Mouse (Mus musculus) neural tube, embryonic 14.5 days (tissue): Measurements from ENCODE around the gene Zbtb18. TPM values are rescaled to one million over a fixed set of nuclear protein-coding genes. Genes with fewer than 3 reads are reported as not detected.

Experiments
- ATAC-seq: fragments of 200-750 bp; cut with Nextera tagmentation; 2 replicates; pipeline ENCODE4 v1.8.0; 2017; ENCODE audit warnings: low read depth, mild to moderate bottlenecking, moderate TSS enrichment, moderate library complexity
- H3K27ac ChIP-seq: fragments of 300-500 bp; sonication (generic); 2 replicates; pipeline ENCODE4 v1.5.1; 2014; ENCODE audit warnings: low read depth, mild to moderate bottlenecking, control low read depth, low read length, moderate library complexity, mixed read lengths
- H3K27me3 ChIP-seq: fragments of 300-500 bp; sonication (generic); 2 replicates; pipeline ENCODE4 v1.6.1; 2014; ENCODE audit warnings: low read length; ENCODE audit not compliant: control insufficient read depth, insufficient read depth
- H3K36me3 ChIP-seq: fragments of 300-500 bp; sonication (generic); 2 replicates; pipeline ENCODE4 v1.6.1; 2014; ENCODE audit warnings: low read length, mixed read lengths; ENCODE audit not compliant: control insufficient read depth, insufficient read depth
- H3K4me1 ChIP-seq: fragments of 300-500 bp; sonication (generic); 2 replicates; pipeline ENCODE4 v1.6.1; 2014; ENCODE audit warnings: low read length; ENCODE audit not compliant: control insufficient read depth, insufficient read depth
- H3K4me2 ChIP-seq: fragments of 300-500 bp; sonication (generic); 2 replicates; pipeline ENCODE4 v1.6.1; 2014; ENCODE audit warnings: mild to moderate bottlenecking, low read depth, low read length, control low read depth
- H3K4me3 ChIP-seq: fragments of 300-500 bp; sonication (generic); 2 replicates; pipeline ENCODE4 v1.5.1; 2014; ENCODE audit warnings: low read depth, low read length, control low read depth, mixed read lengths
- H3K9ac ChIP-seq: fragments of 300-500 bp; sonication (generic); replicated peaks from 2 replicates; pipeline ENCODE4 v1.6.1; 2014; ENCODE audit warnings: low read depth, mild to moderate bottlenecking, control low read depth, low read length, mixed read lengths
- H3K9me3 ChIP-seq: fragments of 300-500 bp; sonication (generic); 2 replicates; pipeline ENCODE4 v1.6.1; 2016; ENCODE audit warnings: low read length; ENCODE audit not compliant: control insufficient read depth
- WGBS: fragments of 180-500 bp; shearing (Covaris S2); extraction: QIAGEN DNeasy Blood & Tissue Kit; methylation state at CpG from one replicate; pipeline ENCODE4 v1.1.7; 2014; 5-methylcytosine and 5-hydroxymethylcytosine counted together
- polyA plus RNA-seq: library from polyadenylated mRNA; unstranded; fragments of >200 nt; fragmentation: Nextera tagmentation; extraction: Ambion mirVana; gene quantifications from 2 replicates; pipeline ENCODE4 v1.2.1, GENCODE M21; 2014

Gene Zbtb18
- polyA plus RNA-seq, 1 experiment from 2014 or later = 6.7 TPM

DNA sequence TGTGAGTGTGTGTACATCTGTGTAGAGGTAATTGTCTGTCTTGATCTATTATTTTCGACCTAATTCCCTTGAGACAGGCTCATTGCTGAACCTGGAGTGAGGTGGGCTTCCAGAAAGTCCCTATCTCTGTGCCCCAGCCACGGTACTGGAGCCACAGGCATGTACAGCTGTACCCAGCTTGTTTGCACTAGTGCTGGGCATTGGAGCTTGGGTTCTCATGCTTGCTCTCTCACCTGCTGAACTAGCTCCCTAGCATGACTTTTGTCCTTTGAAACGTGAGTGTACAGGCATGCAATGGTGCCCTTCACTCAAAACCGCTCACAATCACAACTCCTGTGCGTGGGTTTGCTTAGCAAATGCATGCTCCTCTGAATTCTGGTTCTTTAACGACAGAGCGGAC, 42.1 kb downstream of the Zbtb18 start:
- 67% methylated on average over 7 of the region's 7 CpGs for WGBS
- H3K9ac ChIP-seq = no peak overlapping the region
- H3K9me3 ChIP-seq = no peaks in the 10 kb centered on the region
- H3K27me3 ChIP-seq = no peaks in the 10 kb centered on the region
- no peaks in the 10 kb centered on the region for H3K4me1 ChIP-seq
- H3K36me3 ChIP-seq = no peaks in the 10 kb centered on the region
- H3K4me3 ChIP-seq = no peak overlapping the region
- no peak for ATAC-seq
- H3K4me2 ChIP-seq = no peak overlapping the region
- H3K27ac ChIP-seq = no peak overlapping the region

DNA sequence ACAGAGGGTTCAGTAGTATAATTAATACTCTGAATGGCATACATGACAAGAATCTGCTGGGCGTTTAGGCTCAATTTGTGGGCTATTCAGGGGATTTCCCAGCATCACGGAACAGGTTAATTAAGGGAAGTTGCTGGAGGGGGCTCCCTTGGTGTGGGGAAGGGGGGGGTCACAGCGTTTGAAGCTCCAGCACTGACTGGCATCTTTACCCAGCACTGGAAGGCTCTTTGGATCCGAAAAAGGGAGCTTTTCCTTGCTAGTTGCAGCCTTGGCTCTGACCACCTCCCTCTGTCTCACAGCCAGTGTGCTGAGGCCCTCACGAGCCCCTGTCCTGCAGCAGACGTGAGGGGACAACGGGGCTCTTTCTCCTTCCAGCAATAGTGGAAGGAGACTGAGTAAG, 42.5 kb downstream of the Zbtb18 start:
- Histone ChIP-seq H3K9me3 (no peaks in the 10 kb centered on the region), H3K9ac (no peak overlapping the region), H3K4me1 (no peaks in the 10 kb centered on the region), H3K27ac (no peak overlapping the region), H3K36me3 (no peaks in the 10 kb centered on the region), H3K4me3 (no peak overlapping the region), H3K27me3 (no peaks in the 10 kb centered on the region), H3K4me2 (no peak overlapping the region)
- no peak for ATAC-seq
- WGBS = 40% methylated on average over 7 of the region's 7 CpGs

DNA sequence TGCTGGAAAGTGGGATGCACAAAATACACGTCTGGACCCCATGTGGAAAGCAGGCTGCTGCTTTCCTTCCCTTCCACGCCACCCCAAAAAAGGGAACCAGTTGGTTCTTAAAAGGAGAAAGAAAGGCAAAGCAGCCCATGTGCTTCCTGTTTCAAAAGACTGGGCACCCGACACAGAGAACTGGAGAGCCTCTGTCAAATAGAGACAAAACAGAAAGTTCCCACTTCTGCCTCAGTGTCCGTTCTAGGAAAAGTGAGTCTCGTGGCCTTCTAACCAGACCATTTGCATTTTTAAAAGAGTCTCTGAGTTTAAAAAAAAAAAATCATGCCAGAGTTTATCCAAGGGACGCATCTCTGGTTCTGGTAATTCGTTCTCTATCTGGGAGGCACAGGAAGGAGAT, 47.7 kb downstream of the Zbtb18 start:
- Histone ChIP-seq H3K9me3 (no peaks in the 10 kb centered on the region), H3K9ac (no peak overlapping the region), H3K27me3 (no peaks in the 10 kb centered on the region), H3K4me1 (no peaks in the 10 kb centered on the region), H3K4me3 (no peak overlapping the region), H3K4me2 (no peak overlapping the region), H3K27ac (no peak overlapping the region), H3K36me3 (no peaks in the 10 kb centered on the region)
- 80% methylated on average over 7 of the region's 7 CpGs for WGBS
- no peak for ATAC-seq

DNA sequence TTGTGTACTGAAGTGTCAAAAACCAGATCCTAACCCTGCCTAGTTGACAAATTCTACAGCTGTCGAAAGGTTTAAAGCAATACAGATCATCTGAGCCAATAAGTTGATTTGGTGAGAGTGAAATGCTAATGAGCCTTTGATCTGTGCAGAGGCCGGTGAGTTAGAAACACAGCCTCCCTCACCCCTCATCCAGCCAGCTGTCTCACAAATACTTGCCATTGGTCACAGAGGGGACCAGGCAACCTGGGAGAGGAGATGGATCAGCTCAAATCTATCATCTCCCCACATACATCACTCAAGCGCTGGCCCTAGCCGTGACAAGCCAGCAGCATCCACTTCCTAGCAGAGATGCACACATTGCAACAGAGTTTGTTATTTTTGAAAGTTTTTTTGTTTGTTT, 48.7 kb downstream of the Zbtb18 start:
- no peaks in the 10 kb centered on the region for H3K27me3 ChIP-seq
- H3K9ac ChIP-seq = no peak overlapping the region
- ATAC-seq = no peak
- no peaks in the 10 kb centered on the region for H3K4me1 ChIP-seq
- 24% methylated on average over 4 of the region's 4 CpGs for WGBS
- H3K36me3 ChIP-seq = no peaks in the 10 kb centered on the region
- H3K4me3 ChIP-seq = no peak overlapping the region
- H3K4me2 ChIP-seq = no peak overlapping the region
- no peaks in the 10 kb centered on the region for H3K9me3 ChIP-seq
- H3K27ac ChIP-seq = no peak overlapping the region

DNA sequence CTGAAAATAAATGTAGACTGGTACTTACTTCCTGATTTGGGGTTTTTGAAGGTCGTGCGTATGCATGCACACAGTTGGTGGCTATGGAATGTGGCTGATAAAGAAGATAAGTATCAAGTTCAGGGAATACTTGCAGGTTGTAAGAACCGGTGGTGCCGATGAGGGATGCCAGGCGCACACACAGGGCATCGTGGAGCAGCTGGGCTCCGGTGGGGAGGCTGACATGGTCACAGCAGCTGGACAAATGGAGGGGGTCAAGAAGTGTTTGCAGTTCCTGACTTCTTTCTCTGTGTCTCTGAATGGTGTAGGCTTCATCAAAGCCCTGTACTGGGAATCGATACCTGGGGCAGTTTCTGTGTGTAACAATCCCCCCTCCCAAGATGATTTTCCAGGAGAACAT, 49.1 kb downstream of the Zbtb18 start:
- no peak overlapping the region for H3K4me2 ChIP-seq
- WGBS = 68% methylated on average over 8 of the region's 8 CpGs
- H3K27ac ChIP-seq = no peak overlapping the region
- H3K36me3 ChIP-seq = no peaks in the 10 kb centered on the region
- no peak for ATAC-seq
- H3K27me3 ChIP-seq = no peaks in the 10 kb centered on the region
- no peak overlapping the region for H3K9ac ChIP-seq
- no peaks in the 10 kb centered on the region for H3K9me3 ChIP-seq
- H3K4me1 ChIP-seq = no peaks in the 10 kb centered on the region
- no peak overlapping the region for H3K4me3 ChIP-seq

DNA sequence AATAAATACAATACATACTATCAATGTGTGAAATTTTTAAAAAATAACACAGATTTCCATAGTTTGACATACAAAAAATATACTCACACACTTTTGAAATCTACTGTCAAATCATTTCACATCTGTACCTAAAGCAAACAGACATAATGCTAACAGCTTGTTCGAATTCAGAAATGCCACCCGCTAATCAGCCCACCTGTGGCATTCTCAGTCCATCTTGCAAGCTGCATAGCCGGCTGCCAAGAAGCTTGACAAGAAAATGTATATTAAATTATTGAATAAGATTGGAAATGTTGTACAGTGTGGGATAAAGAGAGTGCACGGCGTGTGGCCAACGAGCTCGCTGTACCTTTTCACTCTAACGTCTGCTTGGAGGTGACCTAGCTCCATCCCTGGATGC, 52.2 kb downstream of the Zbtb18 start:
- Histone ChIP-seq H3K9ac (no peak overlapping the region), H3K4me2 (no peak overlapping the region), H3K9me3 (no peaks in the 10 kb centered on the region), H3K36me3 (no peaks in the 10 kb centered on the region), H3K27me3 (no peaks in the 10 kb centered on the region), H3K4me1 (no peaks in the 10 kb centered on the region), H3K4me3 (no peak overlapping the region), H3K27ac (no peak overlapping the region)
- 81% methylated on average over 8 of the region's 8 CpGs for WGBS
- ATAC-seq = no peak

GRCm38 (mm10) chr1:177494913-177495542, 52.9 kb downstream of the Zbtb18 start:
- no peak overlapping the region for H3K9ac ChIP-seq
- H3K27ac ChIP-seq = no peak overlapping the region
- no peaks in the 10 kb centered on the region for H3K36me3 ChIP-seq
- H3K9me3 ChIP-seq = no peaks in the 10 kb centered on the region
- 10% methylated on average over 9 of the region's 9 CpGs for WGBS
- no peak overlapping the region for H3K4me3 ChIP-seq
- H3K4me2 ChIP-seq = peak overlapping the region; percentile 21; the same call in 1 of the 2 replicates
- no peaks in the 10 kb centered on the region for H3K4me1 ChIP-seq
- H3K27me3 ChIP-seq = no peaks in the 10 kb centered on the region
- no peak; the same call in 1 of the 2 replicates for ATAC-seq

Other genes with a start within 250 kb of the Zbtb18 start
- 24.0 and 26.7 TPM in 2 replicates for gene Akt3, start 184.1 kb upstream of the Zbtb18 start, polyA plus RNA-seq